Mouse (Mus musculus) midbrain, embryonic 14.5 days (tissue): Measurements from ENCODE around the gene BC049762. TPM values are rescaled to one million over a fixed set of nuclear protein-coding genes. Genes with fewer than 3 reads are reported as not detected.
A peak's percentile ranks its signal among the peaks of the same experiment; 100 is the strongest.

Source experiments
- ATAC-seq: fragments of 200-750 bp; cut with Nextera tagmentation; 2 replicates; pipeline ENCODE4 v1.8.0; 2017; ENCODE audit warnings: moderate number of reproducible peaks, moderate library complexity; ENCODE audit not compliant: low FRiP score, low TSS enrichment
- DNase-seq: peaks from one replicate; pipeline ENCODE4 v3.0.0-alpha.2; 2015
- H3K27ac ChIP-seq: fragments of 300-500 bp; sonication (generic); replicated peaks from 2 replicates; pipeline ENCODE4 v1.5.1; 2014; ENCODE audit warnings: mild to moderate bottlenecking, low read depth, low read length, moderate library complexity
- H3K27me3 ChIP-seq: fragments of 300-500 bp; sonication (generic); 2 replicates; pipeline ENCODE4 v1.6.1; 2014; ENCODE audit warnings: low read length, control low read depth, mixed read lengths; ENCODE audit not compliant: control insufficient read depth, insufficient read depth
- H3K36me3 ChIP-seq: fragments of 300-500 bp; sonication (generic); 2 replicates; pipeline ENCODE4 v1.6.1; 2014; ENCODE audit warnings: low read length, control low read depth; ENCODE audit not compliant: control insufficient read depth, insufficient read depth
- H3K4me1 ChIP-seq: fragments of 300-500 bp; sonication (generic); 2 replicates; pipeline ENCODE4 v1.6.1; 2014; ENCODE audit warnings: mild to moderate bottlenecking, antibody characterized with exemption, low read length, control low read depth; ENCODE audit not compliant: control insufficient read depth, insufficient read depth
- H3K4me2 ChIP-seq: fragments of 300-500 bp; sonication (generic); 2 replicates; pipeline ENCODE4 v1.6.1; 2014; ENCODE audit warnings: mild to moderate bottlenecking, low read length, moderate library complexity
- H3K4me3 ChIP-seq: fragments of 300-500 bp; sonication (generic); replicated peaks from 2 replicates; pipeline ENCODE4 v1.5.1; 2014; ENCODE audit warnings: low read depth, low read length
- H3K9ac ChIP-seq: fragments of 300-500 bp; sonication (generic); replicated peaks from 2 replicates; pipeline ENCODE4 v1.6.1; 2014; ENCODE audit warnings: mild to moderate bottlenecking, low read length, moderate library complexity
- H3K9me3 ChIP-seq: fragments of 300-500 bp; sonication (generic); 2 replicates; pipeline ENCODE4 v1.6.1; 2016; ENCODE audit warnings: low read length, control low read depth, mixed read lengths; ENCODE audit not compliant: control insufficient read depth
- WGBS: fragments of 180-500 bp; shearing (Covaris S2); extraction: QIAGEN DNeasy Blood & Tissue Kit; methylation state at CpG from one replicate; pipeline ENCODE4 v1.1.7; 2014; 5-methylcytosine and 5-hydroxymethylcytosine counted together
- polyA plus RNA-seq: library from polyadenylated mRNA; unstranded; fragments of >200 nt; fragmentation: Nextera tagmentation; extraction: Ambion mirVana; gene quantifications from 2 replicates; pipeline ENCODE4 v1.2.1, GENCODE M21; 2014

BC049762 gene
- polyA plus RNA-seq, 1 experiment from 2014 or later, result not detected

DNA sequence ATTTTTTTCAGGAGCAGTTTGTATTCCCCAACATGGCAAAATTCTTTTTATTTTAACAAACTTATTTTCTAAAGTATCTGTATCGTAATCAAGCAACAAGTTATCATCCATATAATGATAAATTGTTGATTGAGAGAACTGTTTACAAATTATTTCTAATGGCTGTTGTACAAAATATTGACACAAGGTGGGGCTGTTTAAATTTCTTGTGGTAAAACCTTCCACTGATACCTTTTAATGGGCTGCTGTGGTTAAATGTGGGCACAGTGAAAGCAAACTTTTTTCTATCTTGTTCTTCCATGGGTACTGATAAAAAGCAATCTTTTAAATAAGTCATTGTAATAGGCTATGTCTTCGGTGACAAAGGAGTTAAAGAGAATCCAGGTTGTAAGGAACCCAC lies 19.9 kb downstream of the BC049762 start:
- ATAC-seq (no peak), DNase-seq (no peak)
- Histone ChIP-seq H3K9ac (no peak overlapping the region), H3K4me3 (no peak overlapping the region), H3K27ac (no peak overlapping the region), H3K4me2 (no peak overlapping the region), H3K4me1 (no peaks in the 10 kb centered on the region), H3K9me3 (0 out of 2 replicates have a peak, but pooled peaks cover 2% of the 10 kb centered on the region), H3K27me3 (no peaks in the 10 kb centered on the region), H3K36me3 (no peaks in the 10 kb centered on the region)
- WGBS, result 87% methylated on average over 2 of the region's 2 CpGs

DNA sequence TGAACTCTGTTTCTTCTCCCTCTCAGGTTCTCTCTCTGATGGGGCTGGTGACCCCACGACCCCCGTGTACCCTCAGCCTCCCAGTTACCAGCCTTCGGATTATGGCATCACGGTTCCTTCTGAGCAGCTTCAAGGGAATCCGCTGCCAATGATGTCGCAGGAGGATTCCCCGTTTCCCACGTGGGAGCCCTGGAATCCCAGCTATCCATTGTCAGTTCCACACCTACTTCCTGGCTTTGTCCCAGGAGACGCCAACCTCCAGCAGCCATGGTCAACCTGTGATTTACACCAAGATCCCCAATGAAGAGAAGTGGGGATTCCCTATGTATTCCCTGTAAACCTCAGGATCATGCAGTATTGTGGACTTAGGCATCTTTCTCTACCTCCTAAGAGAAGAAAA lies 28.2 kb downstream of the BC049762 start:
- 93% methylated on average over 9 of the region's 9 CpGs for WGBS
- Histone ChIP-seq H3K27me3 (no peaks in the 10 kb centered on the region), H3K4me3 (no peak overlapping the region), H3K4me1 (no peaks in the 10 kb centered on the region), H3K27ac (no peak overlapping the region), H3K36me3 (no peaks in the 10 kb centered on the region), H3K9ac (no peak overlapping the region), H3K4me2 (no peak overlapping the region), H3K9me3 (no peaks in the 10 kb centered on the region)
- no peak for ATAC-seq
- DNase-seq, result no peak

DNA sequence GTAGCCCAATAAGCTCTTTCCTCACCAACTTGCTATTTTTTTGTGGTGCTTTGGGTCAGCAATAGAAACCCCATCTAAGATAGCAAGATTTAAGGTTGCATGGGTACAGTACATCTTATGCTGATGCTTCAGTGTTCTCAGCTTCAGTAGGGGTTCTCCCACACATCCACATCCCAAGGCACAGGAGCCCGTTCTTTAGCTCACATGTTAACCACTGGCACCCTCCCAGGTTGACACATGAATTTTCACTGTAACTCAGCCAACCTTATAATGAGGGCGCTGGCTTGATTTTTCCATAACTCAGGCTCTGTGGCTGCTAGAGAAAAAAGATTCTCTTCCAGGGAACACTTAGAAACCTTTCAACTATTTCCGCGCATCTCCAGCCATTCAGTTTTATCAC lies 35.7 kb downstream of the BC049762 start:
- Histone ChIP-seq H3K9me3 (no peaks in the 10 kb centered on the region), H3K36me3 (no peaks in the 10 kb centered on the region), H3K4me1 (no peaks in the 10 kb centered on the region), H3K27me3 (no peaks in the 10 kb centered on the region), H3K4me2 (no peak overlapping the region), H3K4me3 (no peak overlapping the region), H3K27ac (no peak overlapping the region), H3K9ac (no peak overlapping the region)
- DNase-seq, result peak; percentile 2
- ATAC-seq, result no peak
- 90% methylated on average over 4 of the region's 4 CpGs for WGBS

DNA sequence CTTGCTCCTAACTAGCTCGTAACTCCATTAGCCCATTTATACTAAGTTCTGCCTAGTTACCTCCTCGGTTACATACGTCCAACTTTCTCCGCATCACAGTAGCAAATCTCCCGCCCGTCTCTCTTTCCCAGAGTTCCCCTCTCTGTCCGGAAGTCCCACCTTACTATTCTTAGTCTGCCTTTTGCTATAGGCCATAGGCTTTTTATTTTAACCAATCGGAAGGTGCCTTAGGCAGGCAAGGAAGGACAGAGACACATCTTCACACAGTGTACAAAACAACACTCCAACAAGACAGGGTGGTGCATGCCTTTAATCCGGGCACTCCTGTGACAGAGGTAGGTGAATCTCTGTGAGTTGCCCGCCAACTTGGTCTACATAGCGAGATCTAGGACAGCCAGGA lies 42.5 kb downstream of the BC049762 start, which contains the start of gene Gm12569:
Gene Gm12569 (plus strand): TSS at position 166 of the 400 bp plus-strand sequence.
- no peaks in the 10 kb centered on the region for H3K36me3 ChIP-seq
- ATAC-seq, result no peak
- no peak within 1 kb of the TSS for H3K27ac ChIP-seq
- 95% methylated on average over 11 of the region's 11 CpGs for WGBS
- H3K27me3 ChIP-seq, result no peaks in the 10 kb centered on the region
- no peaks in the 10 kb centered on the region for H3K9me3 ChIP-seq
- H3K4me1 ChIP-seq, result no peaks in the 10 kb centered on the region
- no peak for DNase-seq
- no peak within 1 kb of the TSS for H3K4me3 ChIP-seq
- H3K4me2 ChIP-seq, result no peak within 1 kb of the TSS
- no peak within 1 kb of the TSS for H3K9ac ChIP-seq

DNA sequence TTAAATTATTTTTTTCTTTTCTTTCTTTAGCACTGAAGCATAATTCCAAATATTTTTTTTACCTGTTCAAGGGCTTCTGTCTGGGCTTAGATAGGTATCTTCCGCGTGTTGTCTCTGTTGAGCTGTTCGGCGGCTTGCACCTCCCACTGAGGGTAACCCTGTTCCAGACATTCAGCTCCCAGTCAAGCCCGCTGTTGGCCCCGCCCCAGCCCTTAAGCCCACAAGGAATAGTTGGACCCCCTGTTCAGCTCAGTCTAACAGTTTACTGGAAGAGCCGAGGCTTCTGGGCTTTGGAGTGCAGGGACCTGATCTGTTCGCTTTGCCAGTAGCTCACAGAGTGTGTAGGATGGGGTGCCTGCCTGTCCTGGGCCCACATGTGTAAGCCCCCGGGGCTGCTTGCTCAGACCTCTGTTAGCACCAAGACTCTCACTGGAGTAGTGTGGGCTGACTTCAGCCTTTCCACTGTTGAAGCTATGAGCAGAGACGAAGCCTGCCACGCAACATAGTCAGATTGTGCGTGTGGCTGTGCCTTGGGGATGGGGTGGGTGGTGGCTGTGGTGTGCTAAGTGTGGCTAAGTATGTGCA lies 43.4 kb downstream of the BC049762 start:
- no peak overlapping the region for H3K4me2 ChIP-seq
- H3K27ac ChIP-seq, result no peak overlapping the region
- H3K9me3 ChIP-seq, result no peaks in the 10 kb centered on the region
- ATAC-seq (no peak), DNase-seq (no peak)
- no peaks in the 10 kb centered on the region for H3K4me1 ChIP-seq
- H3K9ac ChIP-seq, result no peak overlapping the region
- WGBS, result 82% methylated on average over 12 of the region's 12 CpGs
- no peaks in the 10 kb centered on the region for H3K27me3 ChIP-seq
- H3K36me3 ChIP-seq, result no peaks in the 10 kb centered on the region
- H3K4me3 ChIP-seq, result no peak overlapping the region

DNA sequence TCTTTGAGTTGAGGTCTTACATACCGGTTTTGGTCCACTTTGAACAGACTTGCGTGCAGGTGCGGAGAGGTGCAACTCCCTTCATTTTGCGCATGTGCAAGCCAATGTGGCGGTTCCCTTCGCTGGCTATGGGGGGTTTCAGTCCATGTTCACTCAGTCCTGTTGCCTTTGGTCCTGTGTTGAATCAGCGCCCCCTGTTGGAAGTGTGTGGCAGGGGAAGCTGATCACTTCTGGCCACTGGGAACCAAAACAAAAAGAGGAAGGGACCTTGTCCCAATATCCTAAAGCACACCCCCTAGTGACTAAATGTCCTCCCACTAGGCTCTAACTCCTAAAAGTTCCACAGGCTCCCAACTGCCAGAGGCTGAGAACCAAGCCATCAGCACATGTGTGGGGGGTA lies 48.8 kb downstream of the BC049762 start:
- Histone ChIP-seq H3K27ac (no peak overlapping the region), H3K9me3 (no peaks in the 10 kb centered on the region), H3K4me2 (no peak overlapping the region), H3K27me3 (no peaks in the 10 kb centered on the region), H3K9ac (no peak overlapping the region), H3K36me3 (no peaks in the 10 kb centered on the region), H3K4me1 (no peaks in the 10 kb centered on the region), H3K4me3 (no peak overlapping the region)
- ATAC-seq (no peak), DNase-seq (no peak)
- WGBS, result 89% methylated on average over 7 of the region's 7 CpGs

DNA sequence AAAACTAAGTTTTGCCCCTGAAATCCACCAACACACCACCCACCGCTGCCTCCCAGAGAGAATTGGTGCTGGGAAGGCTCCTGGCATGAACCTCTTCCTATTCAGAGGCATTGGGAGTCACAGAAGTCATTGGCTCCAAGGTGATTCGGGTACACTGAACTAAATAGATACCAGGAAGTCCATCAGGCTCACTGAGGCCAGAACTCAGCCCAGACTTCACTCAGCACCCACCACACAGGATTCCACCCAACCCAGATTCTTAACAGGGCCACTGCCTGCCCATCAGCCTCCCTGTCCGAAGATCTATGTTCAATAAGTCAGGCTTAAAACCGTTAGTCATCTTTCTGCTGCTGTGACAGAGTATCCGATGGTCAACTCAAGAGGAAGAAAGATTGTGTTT lies 51.4 kb downstream of the BC049762 start:
- Histone ChIP-seq H3K4me2 (no peak overlapping the region), H3K27ac (no peak overlapping the region), H3K9me3 (no peaks in the 10 kb centered on the region), H3K9ac (no peak overlapping the region), H3K4me3 (no peak overlapping the region), H3K4me1 (no peaks in the 10 kb centered on the region), H3K36me3 (no peaks in the 10 kb centered on the region), H3K27me3 (no peaks in the 10 kb centered on the region)
- WGBS, result 91% methylated on average over 5 of the region's 5 CpGs
- ATAC-seq (no peak), DNase-seq (no peak)

DNA sequence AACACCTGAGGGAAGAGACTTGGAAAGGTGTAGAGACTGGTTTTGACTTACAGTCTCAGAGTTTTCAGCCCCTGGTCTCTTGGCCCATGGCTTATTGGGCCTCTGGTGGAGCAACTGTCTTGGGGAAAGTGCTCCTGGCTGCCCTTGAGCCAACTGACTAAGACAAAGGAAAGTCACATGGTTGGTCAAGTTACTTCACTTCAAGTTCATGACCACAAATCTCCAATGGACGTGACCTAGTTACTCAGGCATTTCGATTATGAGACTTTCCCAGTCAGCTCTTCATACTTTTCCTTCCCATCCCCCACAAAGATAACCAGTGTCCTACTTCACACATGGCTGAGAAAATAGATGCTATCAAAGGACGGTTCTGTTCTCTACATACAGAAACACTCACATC lies 55.1 kb downstream of the BC049762 start:
- Histone ChIP-seq H3K27me3 (no peaks in the 10 kb centered on the region), H3K4me1 (no peaks in the 10 kb centered on the region), H3K4me2 (no peak overlapping the region), H3K9ac (no peak overlapping the region), H3K36me3 (no peaks in the 10 kb centered on the region), H3K27ac (no peak overlapping the region), H3K4me3 (no peak overlapping the region), H3K9me3 (no peaks in the 10 kb centered on the region)
- ATAC-seq (no peak), DNase-seq (no peak)
- WGBS, result 91% methylated on average over 3 of the region's 3 CpGs
